Mouse (Mus musculus) CH12.LX (cell line): Measurements from ENCODE around the gene Thsd4. TPM values are rescaled to one million over a fixed set of nuclear protein-coding genes. Genes with fewer than 3 reads are reported as not detected.

Experiments
- DNase-seq: peaks from one replicate; pipeline ENCODE4 v3.0.0-alpha.2; 2013; ENCODE audit errors: extremely low read depth
- H3K27ac ChIP-seq: 2 replicates; pipeline ENCODE4 v1.5.1; 2012; ENCODE audit warnings: low read depth, mild to moderate bottlenecking, control low read depth, moderate library complexity; ENCODE audit not compliant: insufficient read depth
- H3K27me3 ChIP-seq: replicated peaks from 2 replicates; pipeline ENCODE3; 2012; ENCODE audit warnings: inconsistent platforms
- H3K36me3 ChIP-seq, 2 experiments: replicated peaks in 1 of 2; 2 replicates each; pipeline versions ENCODE3 to v1.6.1; 2012; ENCODE audit warnings: inconsistent platforms in 1 of 2, low read length in 1 of 2, mild to moderate bottlenecking in 1 of 2, mixed read lengths in 1 of 2, moderate library complexity in 1 of 2; ENCODE audit not compliant: control insufficient read depth in 1 of 2, insufficient read depth in 1 of 2
- H3K4me1 ChIP-seq, 2 experiments: 2 replicates each; pipeline ENCODE4 v1.6.1; 2012; ENCODE audit warnings: inconsistent platforms in 1 of 2, moderate library complexity in 1 of 2; ENCODE audit not compliant: insufficient read depth in 2 of 2, control insufficient read depth in 1 of 2
- H3K4me2 ChIP-seq: 2 replicates; pipeline ENCODE4 v1.6.1; 2012; ENCODE audit warnings: low read depth, mild to moderate bottlenecking, control low read depth; ENCODE audit not compliant: poor library complexity, insufficient read depth, severe bottlenecking
- H3K4me3 ChIP-seq, 3 experiments: fragments of 150-350 bp in 1 of 3; sonication (generic) in 1 of 3; replicated peaks in 1 of 3; 2 replicates each; pipeline versions ENCODE3 to v1.5.1; 2011 to 2012; ENCODE audit warnings: low read depth in 2 of 3, low read length in 2 of 3, mild to moderate bottlenecking in 2 of 3, moderate library complexity in 2 of 3, control low read depth in 1 of 3, improper control_type of control experiment in 1 of 3, inconsistent platforms in 1 of 3, mixed read lengths in 1 of 3; ENCODE audit not compliant: poor library complexity in 1 of 3
- H3K79me2 ChIP-seq: replicated peaks from 2 replicates; pipeline ENCODE4 v1.6.1; 2012; ENCODE audit warnings: mild to moderate bottlenecking, moderate library complexity; ENCODE audit not compliant: control insufficient read depth, poor library complexity, insufficient read depth, severe bottlenecking; ENCODE audit errors: extremely low read depth
- H3K9ac ChIP-seq: 2 replicates; pipeline ENCODE4 v1.6.1; 2012; ENCODE audit warnings: low read depth, mild to moderate bottlenecking, control low read depth, moderate library complexity; ENCODE audit not compliant: insufficient read depth
- H3K9me3 ChIP-seq: replicated peaks from 2 replicates; pipeline ENCODE3; 2012; ENCODE audit warnings: low read length, inconsistent platforms, mixed read lengths
- BHLHE40 ChIP-seq: IDR thresholded peaks from 2 replicates; pipeline ENCODE4 v1.6.1; 2011; ENCODE audit warnings: mild to moderate bottlenecking, low read depth, low read length, improper control_type of control experiment
- CHD1 ChIP-seq: IDR thresholded peaks from 2 replicates; pipeline ENCODE4 v1.6.1; 2012; ENCODE audit warnings: low read depth, low read length, improper control_type of control experiment, inconsistent platforms
- CTCF ChIP-seq, 2 experiments: IDR thresholded peaks in 1 of 2; conservative IDR thresholded peaks in 1 of 2; 2 replicates each; pipeline ENCODE4 v1.5.1; 2011 to 2012; ENCODE audit warnings: low read depth in 2 of 2, low read length in 2 of 2, improper control_type of control experiment in 1 of 2, inconsistent platforms in 1 of 2, mild to moderate bottlenecking in 1 of 2, moderate library complexity in 1 of 2
- E2F4 ChIP-seq: IDR thresholded peaks from 2 replicates; pipeline ENCODE4 v1.6.1; 2011; ENCODE audit warnings: low read depth, low read length, improper control_type of control experiment; ENCODE audit not compliant: insufficient replicate concordance
- ELF1 ChIP-seq: IDR thresholded peaks from 2 replicates; pipeline ENCODE4 v1.6.1; 2014; ENCODE audit warnings: low read depth, mild to moderate bottlenecking, inconsistent platforms, low read length, improper control_type of control experiment
- ETS1 ChIP-seq: conservative IDR thresholded peaks from 2 replicates; pipeline ENCODE4 v1.6.1; 2012; ENCODE audit warnings: low read depth, mild to moderate bottlenecking, inconsistent platforms, low read length, improper control_type of control experiment, moderate library complexity
- HCFC1 ChIP-seq: IDR thresholded peaks from 2 replicates; pipeline ENCODE4 v1.6.1; 2012; ENCODE audit warnings: low read depth, mild to moderate bottlenecking, inconsistent platforms, low read length, improper control_type of control experiment
- IRF4 ChIP-seq: IDR thresholded peaks from 2 replicates; pipeline ENCODE4 v1.6.1; 2014; ENCODE audit warnings: low read depth, mild to moderate bottlenecking, inconsistent platforms, low read length, improper control_type of control experiment
- JUN ChIP-seq: IDR thresholded peaks from 2 replicates; pipeline ENCODE4 v1.6.1; 2011; ENCODE audit warnings: low read depth, mild to moderate bottlenecking, low read length, improper control_type of control experiment, moderate library complexity; ENCODE audit not compliant: insufficient read depth
- KAT2A ChIP-seq: IDR thresholded peaks from 2 replicates; pipeline ENCODE4 v1.6.1; 2012; ENCODE audit warnings: low read length, improper control_type of control experiment, inconsistent platforms; ENCODE audit not compliant: insufficient replicate concordance
- MAFK ChIP-seq: IDR thresholded peaks from 2 replicates; pipeline ENCODE4 v1.6.1; 2011; ENCODE audit warnings: low read length, improper control_type of control experiment; ENCODE audit not compliant: insufficient replicate concordance
- MAZ ChIP-seq: IDR thresholded peaks from 2 replicates; pipeline ENCODE4 v1.6.1; 2012; ENCODE audit warnings: low read depth, mild to moderate bottlenecking, inconsistent platforms, low read length, improper control_type of control experiment, moderate library complexity
- MEF2A ChIP-seq: IDR thresholded peaks from 2 replicates; pipeline ENCODE4 v1.6.1; 2014; ENCODE audit warnings: low read depth, mild to moderate bottlenecking, inconsistent platforms, low read length, improper control_type of control experiment, borderline replicate concordance
- MXI1 ChIP-seq: IDR thresholded peaks from 2 replicates; pipeline ENCODE4 v1.6.1; 2011; ENCODE audit warnings: mild to moderate bottlenecking, low read depth, low read length, improper control_type of control experiment
- MYC ChIP-seq: IDR thresholded peaks from 2 replicates; pipeline ENCODE4 v1.6.1; 2011; ENCODE audit warnings: low read depth, mild to moderate bottlenecking, improper control_type of control experiment, low read length
- NELFE ChIP-seq: IDR thresholded peaks from 2 replicates; pipeline ENCODE4 v1.6.1; 2011; ENCODE audit warnings: low read depth, low read length, improper control_type of control experiment
- PAX5 ChIP-seq: IDR thresholded peaks from 2 replicates; pipeline ENCODE4 v1.6.1; 2012; ENCODE audit warnings: low read length, inconsistent platforms, mixed read lengths
- POLR2A ChIP-seq: IDR thresholded peaks from 2 replicates; pipeline ENCODE4 v1.6.1; 2011; ENCODE audit warnings: low read depth, mild to moderate bottlenecking, improper control_type of control experiment, low read length
- SIN3A ChIP-seq: IDR thresholded peaks from 2 replicates; pipeline ENCODE4 v1.6.1; 2012; ENCODE audit warnings: low read length, improper control_type of control experiment, inconsistent platforms
- SMC3 ChIP-seq: IDR thresholded peaks from 2 replicates; pipeline ENCODE4 v1.6.1; 2011; ENCODE audit warnings: low read depth, low read length, improper control_type of control experiment
- TBP ChIP-seq: conservative IDR thresholded peaks from 2 replicates; pipeline ENCODE4 v1.6.1; 2011; ENCODE audit warnings: low read depth, low read length, improper control_type of control experiment
- TCF12 ChIP-seq: IDR thresholded peaks from 2 replicates; pipeline ENCODE4 v1.6.1; 2014; ENCODE audit warnings: low read depth, mild to moderate bottlenecking, inconsistent platforms, low read length, improper control_type of control experiment
- USF1 ChIP-seq: IDR thresholded peaks from 2 replicates; pipeline ENCODE4 v1.6.1; 2014; ENCODE audit warnings: low read depth, mild to moderate bottlenecking, inconsistent platforms, low read length, improper control_type of control experiment
- ZC3H11A ChIP-seq: IDR thresholded peaks from 2 replicates; pipeline ENCODE4 v1.6.1; 2012; ENCODE audit warnings: low read depth, mild to moderate bottlenecking, inconsistent platforms, low read length, improper control_type of control experiment
- ZNF384 ChIP-seq: IDR thresholded peaks from 2 replicates; pipeline ENCODE4 v1.6.1; 2012; ENCODE audit warnings: low read depth, low read length, improper control_type of control experiment, inconsistent platforms
- dilution Hi-C: fragments of 300-500 bp; cut with MboI; formaldehyde crosslinking; loops from 2 replicates; pipeline ENCODE4 v1.14.3; 2020; ENCODE audit warnings: low sequenced_read_pairs; ENCODE audit not compliant: extremely low pct_unique_long_range_greater_than_20kb, extremely low pct_ligation_motif_present
- in situ Hi-C: fragments of 300-500 bp; cut with MboI; formaldehyde crosslinking; loops from 3 replicates; pipeline ENCODE4 v1.14.3; 2019; ENCODE audit warnings: low sequenced_read_pairs, low pct_ligation_motif_present, low pct_unique_long_range_greater_than_20kb, mixed read lengths
- polyA plus RNA-seq: library from polyadenylated mRNA; unstranded; fragments of >175 nt; gene quantifications from 2 replicates; pipeline ENCODE4 v1.2.1, GENCODE M21; 2012; ENCODE audit warnings: low read depth; ENCODE audit not compliant: insufficient read length
- total RNA-seq, 2 experiments: library from RNA; depleted of rRNA; stranded (reverse); fragments of 300-350 nt in 1 of 2; fragments of >200 nt in 1 of 2; gene quantifications; 2 replicates each; pipeline ENCODE4 v1.2.3; 2012 to 2014

The Thsd4 gene
- total and polyA plus RNA-seq, 3 experiments = not detected

- in situ Hi-C loops = no loop called here
Observed at GRCm38 (mm10) chr9:60506136-60506535, 15.7 kb downstream of the Thsd4 start.

GRCm38 (mm10) chr9:60504378-60505285 is 17.2 kb downstream of the Thsd4 start:
- Histone ChIP-seq H3K4me1 (no peaks in the 10 kb centered on the region), H3K9me3 (no peaks in the 10 kb centered on the region), H3K9ac (no peak overlapping the region), H3K4me2 (no peak overlapping the region), H3K4me3 (no peak overlapping the region), H3K27ac (no peak overlapping the region), H3K27me3 (no peaks in the 10 kb centered on the region), H3K36me3 (no peaks in the 10 kb centered on the region), H3K79me2 (no peaks in the 10 kb centered on the region)
- no peak for DNase-seq
- dilution Hi-C loops = no loop called here
- in situ Hi-C loops = no loop called here
- TF ChIP-seq NELFE (no peak), MXI1 (no peak), MAFK (no peak), MYC (no peak), SMC3 (no peak), E2F4 (no peak), BHLHE40 (no peak), USF1 (no peak), CHD1 (no peak)

More at GRCm38 (mm10) chr9:60506136-60506535, 15.7 kb downstream of the Thsd4 start:
- Histone ChIP-seq H3K4me2 (no peak overlapping the region), H3K36me3 (no peaks in the 10 kb centered on the region), H3K27ac (no peak overlapping the region), H3K9me3 (no peaks in the 10 kb centered on the region), H3K79me2 (no peaks in the 10 kb centered on the region), H3K4me1 (no peaks in the 10 kb centered on the region), H3K4me3 (no peak overlapping the region), H3K9ac (no peak overlapping the region), H3K27me3 (no peaks in the 10 kb centered on the region)
- no peak for DNase-seq
- dilution Hi-C loops = no loop called here
- TF ChIP-seq ETS1 = no peak
- TF ChIP-seq USF1 = no peak
- TF ChIP-seq CTCF (conservative IDR thresholded peaks at IDR 0.05 in 1 of 2, IDR thresholded peaks at IDR 0.05 in 1 of 2; ENCODE audit: low read depth in 2 of 2, low read length in 2 of 2) = no peak
- TF ChIP-seq BHLHE40 = no peak
- TF ChIP-seq IRF4 = no peak
- no peak for TF ChIP-seq SIN3A
- TF ChIP-seq KAT2A = no peak
- TF ChIP-seq TCF12 = no peak
- no peak for TF ChIP-seq JUN
- no peak for TF ChIP-seq ZNF384
- no peak for TF ChIP-seq HCFC1
- no peak for TF ChIP-seq MAZ
- no peak for TF ChIP-seq ELF1
- no peak for TF ChIP-seq NELFE
- TF ChIP-seq ZC3H11A = no peak
- TF ChIP-seq MEF2A = no peak
- no peak for TF ChIP-seq PAX5
- no peak for TF ChIP-seq TBP
- no peak for TF ChIP-seq MYC
- TF ChIP-seq POLR2A = no peak
